Mouse (Mus musculus) hindbrain, embryonic 10.5 days (tissue): ENCODE data around the gene Cort. TPM values are rescaled to one million over a fixed set of nuclear protein-coding genes. Genes with fewer than 3 reads are reported as not detected.
"Not testable (repeated sequence)": the region's sequence is repeated elsewhere in the genome, so short reads cannot be mapped to it uniquely, and the experiment has no call there.

Experiments used
- DNase-seq: peaks from one replicate; pipeline ENCODE4 v3.0.0-alpha.2; 2017; ENCODE audit warnings: low spot score
- H3K27ac ChIP-seq: fragments of 300-500 bp; sonication (generic); 2 replicates; pipeline ENCODE4 v1.5.1; 2016; ENCODE audit warnings: mild to moderate bottlenecking, moderate library complexity
- H3K27me3 ChIP-seq: fragments of 300-500 bp; sonication (generic); 2 replicates; pipeline ENCODE4 v1.6.1; 2016; ENCODE audit warnings: mild to moderate bottlenecking; ENCODE audit not compliant: poor library complexity, insufficient read depth, severe bottlenecking
- H3K36me3 ChIP-seq: fragments of 300-500 bp; sonication (generic); 2 replicates; pipeline ENCODE4 v1.6.1; 2016; ENCODE audit warnings: mild to moderate bottlenecking, moderate library complexity
- H3K4me1 ChIP-seq: fragments of 300-500 bp; sonication (generic); replicated peaks from 2 replicates; pipeline ENCODE4 v1.6.1; 2016; ENCODE audit warnings: mild to moderate bottlenecking
- H3K4me3 ChIP-seq: fragments of 300-500 bp; sonication (generic); 2 replicates; pipeline ENCODE4 v1.5.1; 2016; ENCODE audit warnings: mild to moderate bottlenecking, moderate library complexity
- H3K9me3 ChIP-seq: fragments of 300-500 bp; sonication (generic); 2 replicates; pipeline ENCODE4 v1.6.1; 2016; ENCODE audit warnings: mild to moderate bottlenecking, moderate library complexity
- WGBS: fragments of 180-500 bp; shearing (Covaris S2); methylation state at CpG from one replicate; pipeline ENCODE4 v1.1.7; 2016; 5-methylcytosine and 5-hydroxymethylcytosine counted together
- polyA plus RNA-seq: library from polyadenylated mRNA; unstranded; fragments of >200 nt; fragmentation: Nextera tagmentation; extraction: Ambion mirVana; gene quantifications from 2 replicates; pipeline ENCODE4 v1.2.1, GENCODE M21; 2016

Gene Cort
- 0.25 and 1.0 TPM in 2 replicates for polyA plus RNA-seq

GRCm38 (mm10) chr4:149126663-149127062 lies at the start of gene Cort:
TSS of gene Cort (minus strand) at chr4:149126763.
- H3K36me3 ChIP-seq, result peaks cover 61% of the 10 kb centered on the region
- H3K4me3 ChIP-seq, result no peak within 1 kb of the TSS
- H3K27me3 ChIP-seq, result no peaks in the 10 kb centered on the region
- H3K27ac ChIP-seq, result peak within 1 kb of the TSS; percentile 25; the same call in 1 of the 2 replicates
- DNase-seq, result no peak
- WGBS, result 90% methylated on average over 11 of the region's 11 CpGs
- H3K9me3 ChIP-seq, result no peaks in the 10 kb centered on the region
- H3K4me1 ChIP-seq, result peaks cover 8% of the 10 kb centered on the region

GRCm38 (mm10) chr4:149173661-149174060 lies 47.1 kb upstream of the Cort start:
- Histone ChIP-seq H3K27me3 (no peaks in the 10 kb centered on the region), H3K4me1 (peaks cover 31% of the 10 kb centered on the region), H3K27ac (no peak overlapping the region), H3K9me3 (no peaks in the 10 kb centered on the region), H3K4me3 (no peak overlapping the region), H3K36me3 (peaks cover 31% of the 10 kb centered on the region)
- DNase-seq, result no peak
- 90% methylated on average over 6 of the region's 6 CpGs for WGBS

GRCm38 (mm10) chr4:149172666-149173065 lies 46.1 kb upstream of the Cort start:
- H3K4me3 ChIP-seq, result no peak overlapping the region
- H3K27me3 ChIP-seq, result no peaks in the 10 kb centered on the region
- peaks cover 24% of the 10 kb centered on the region for H3K4me1 ChIP-seq
- H3K9me3 ChIP-seq, result no peaks in the 10 kb centered on the region
- no peak for DNase-seq
- peak overlapping the region; percentile 57; the same call in 1 of the 2 replicates for H3K27ac ChIP-seq
- H3K36me3 ChIP-seq, result peaks cover 24% of the 10 kb centered on the region
- WGBS, result 76% methylated on average over 2 of the region's 2 CpGs

- H3K27ac ChIP-seq, result 0 out of 2 replicates have a peak overlapping the region, but pooled peaks have one; percentile 57
Observed at GRCm38 (mm10) chr4:149172083-149172482, 45.5 kb upstream of the Cort start.

GRCm38 (mm10) chr4:149171581-149171981 lies 45.0 kb upstream of the Cort start:
- 81% methylated on average over 5 of the region's 5 CpGs for WGBS

More at GRCm38 (mm10) chr4:149172083-149172482, 45.5 kb upstream of the Cort start:
- H3K27me3 ChIP-seq, result no peaks in the 10 kb centered on the region
- WGBS, result 92% methylated on average over 5 of the region's 5 CpGs
- H3K9me3 ChIP-seq, result no peaks in the 10 kb centered on the region
- H3K36me3 ChIP-seq, result peaks cover 19% of the 10 kb centered on the region
- peaks cover 23% of the 10 kb centered on the region for H3K4me1 ChIP-seq
- DNase-seq, result no peak
- H3K4me3 ChIP-seq, result no peak overlapping the region

GRCm38 (mm10) chr4:149170394-149170931 lies 43.9 kb upstream of the Cort start:
- Histone ChIP-seq H3K27me3 (no peaks in the 10 kb centered on the region), H3K4me1 (peaks cover 33% of the 10 kb centered on the region), H3K9me3 (no peaks in the 10 kb centered on the region), H3K27ac (no peak overlapping the region), H3K4me3 (no peak overlapping the region), H3K36me3 (peaks cover 6% of the 10 kb centered on the region; the same call in 1 of the 2 replicates)
- no peak for DNase-seq
- 72% methylated on average over 7 of the region's 7 CpGs for WGBS

More at GRCm38 (mm10) chr4:149171581-149171981, 45.0 kb upstream of the Cort start:
- no peak for DNase-seq
- H3K27ac ChIP-seq, result no peak overlapping the region
- peaks cover 14% of the 10 kb centered on the region for H3K36me3 ChIP-seq
- no peak overlapping the region for H3K4me3 ChIP-seq
- no peaks in the 10 kb centered on the region for H3K9me3 ChIP-seq
- no peaks in the 10 kb centered on the region for H3K27me3 ChIP-seq
- peaks cover 25% of the 10 kb centered on the region for H3K4me1 ChIP-seq

- not testable (repeated sequence) for H3K27ac ChIP-seq, H3K36me3 ChIP-seq, H3K9me3 ChIP-seq, H3K27me3 ChIP-seq, DNase-seq, H3K4me3 ChIP-seq
- H3K4me1 ChIP-seq, result peaks cover 39% of the 10 kb centered on the region
- 79% methylated on average over 8 of the region's 8 CpGs for WGBS
Observed at GRCm38 (mm10) chr4:149169926-149170325, 43.4 kb upstream of the Cort start.

- Histone ChIP-seq H3K27ac (no peak overlapping the region), H3K4me1 (peaks cover 36% of the 10 kb centered on the region), H3K4me3 (no peak overlapping the region), H3K9me3 (no peaks in the 10 kb centered on the region), H3K27me3 (no peaks in the 10 kb centered on the region), H3K36me3 (peaks cover 22% of the 10 kb centered on the region)
- no peak for DNase-seq
- 80% methylated on average over 2 of the region's 2 CpGs for WGBS
Observed at GRCm38 (mm10) chr4:149168016-149168415, 41.5 kb upstream of the Cort start.

GRCm38 (mm10) chr4:149166957-149167611 lies 40.5 kb upstream of the Cort start:
- Histone ChIP-seq H3K36me3 (peaks cover 32% of the 10 kb centered on the region), H3K27me3 (no peaks in the 10 kb centered on the region), H3K9me3 (no peaks in the 10 kb centered on the region), H3K4me1 (peaks cover 35% of the 10 kb centered on the region), H3K27ac (peak overlapping the region; percentile 91), H3K4me3 (peak overlapping the region; percentile 76)
- WGBS, result 2% methylated on average over 27 of the region's 27 CpGs
- no peak for DNase-seq

GRCm38 (mm10) chr4:149166215-149166946 lies 39.8 kb upstream of the Cort start, which contains the start of gene Pgd:
TSS of gene Pgd (minus strand) at chr4:149166771.
- Histone ChIP-seq H3K4me1 (peaks cover 35% of the 10 kb centered on the region), H3K27me3 (no peaks in the 10 kb centered on the region), H3K27ac (peak within 1 kb of the TSS; percentile 91), H3K9me3 (no peaks in the 10 kb centered on the region), H3K4me3 (peak within 1 kb of the TSS; percentile 76), H3K36me3 (peaks cover 39% of the 10 kb centered on the region)
- DNase-seq, result peak; percentile 96
- under 1% methylated on average over 59 of the region's 59 CpGs for whole genome bisulfite sequencing

GRCm38 (mm10) chr4:149164150-149164549 lies 37.6 kb upstream of the Cort start:
- no peaks in the 10 kb centered on the region for H3K27me3 ChIP-seq
- H3K9me3 ChIP-seq, result no peaks in the 10 kb centered on the region
- 59% methylated on average over 5 of the region's 5 CpGs for WGBS
- H3K36me3 ChIP-seq, result peaks cover 61% of the 10 kb centered on the region
- peaks cover 29% of the 10 kb centered on the region for H3K4me1 ChIP-seq
- H3K27ac ChIP-seq, result no peak overlapping the region
- no peak for DNase-seq
- H3K4me3 ChIP-seq, result no peak overlapping the region

GRCm38 (mm10) chr4:149163196-149163595 lies 36.6 kb upstream of the Cort start:
- WGBS, result 82% methylated on average over 1 of the region's 1 CpGs
- Histone ChIP-seq H3K36me3 (peaks cover 70% of the 10 kb centered on the region), H3K9me3 (no peaks in the 10 kb centered on the region), H3K4me1 (peaks cover 29% of the 10 kb centered on the region), H3K4me3 (no peak overlapping the region), H3K27me3 (no peaks in the 10 kb centered on the region), H3K27ac (no peak overlapping the region)
- DNase-seq, result no peak

- DNase-seq, result no peak
- WGBS, result 93% methylated on average over 6 of the region's 6 CpGs
- H3K27me3 ChIP-seq, result no peaks in the 10 kb centered on the region
- no peak overlapping the region for H3K4me3 ChIP-seq
- no peaks in the 10 kb centered on the region for H3K9me3 ChIP-seq
- peaks cover 91% of the 10 kb centered on the region for H3K36me3 ChIP-seq
- no peak overlapping the region for H3K27ac ChIP-seq
- peaks cover 18% of the 10 kb centered on the region for H3K4me1 ChIP-seq
Observed at GRCm38 (mm10) chr4:149161166-149161565, 34.6 kb upstream of the Cort start.
